8 mouse cellular contexts compared by ENCODE assay signal in genomic region chr5:117977501-117978158, GRCm38 (mm10). TPM values are rescaled to one million over a fixed set of nuclear protein-coding genes. Genes with fewer than 3 reads are reported as not detected.
A peak's percentile ranks its signal among the peaks of the same experiment; 100 is the strongest.
DNase-seq lines count a peak whose midpoint lies in the region; ATAC-seq and TF ChIP-seq lines count a peak whose summit lies in the region.

No protein-coding gene starts in this region.

- TF ChIP-seq POLR2A in spleen, adult 2 months (IDR thresholded peaks at IDR 0.05; ENCODE audit: low read depth, low read length): no peak

- H3K4me3 ChIP-seq in spleen, adult 2 months (ENCODE audit: extremely low read depth, insufficient read depth, insufficient read length): peak overlapping the region; percentile 95
- H3K4me3 ChIP-seq in limb, embryonic 10.5 days: peak overlapping the region; percentile 88

- peak; percentile 59 for DNase-seq in adrenal gland, adult 2 months
- DNase-seq in adrenal gland, postnatal 4 days (ENCODE audit: low spot score in 2 of 2): no peak
- DNase-seq in spleen, adult 2 months (ENCODE audit: low read depth in 1 of 2, low spot score in 2 of 2): peak; percentile 12 to 21
- no peak for DNase-seq in spleen, adult 12 weeks (ENCODE audit: low spot score)
- DNase-seq in limb, embryonic 10.5 days (ENCODE audit: low spot score): peak; percentile 52
- DNase-seq in thymus, postnatal 25 days: peak; percentile 30

- H3K4me1 ChIP-seq in spleen, adult 2 months (ENCODE audit: control insufficient read depth, insufficient read depth, insufficient read length): peaks cover 10% of the 10 kb centered on the region
- H3K4me1 ChIP-seq in limb, embryonic 10.5 days: peaks cover 23% of the 10 kb centered on the region

- WGBS in spleen, adult 2 months: 6% methylated on average over 30 of the region's 30 CpGs
- WGBS in limb, embryonic 10.5 days: 22% methylated on average over 30 of the region's 30 CpGs

- no peaks in the 10 kb centered on the region for H3K27me3 ChIP-seq in spleen, adult 2 months (ENCODE audit: control insufficient read depth, insufficient read depth, low read length)
- H3K27me3 ChIP-seq in limb, embryonic 10.5 days (ENCODE audit: low read depth, poor library complexity, severe bottlenecking): no peaks in the 10 kb centered on the region

- H3K9me3 ChIP-seq in limb, embryonic 10.5 days (replicated peaks): no peaks in the 10 kb centered on the region

- no peak for TF ChIP-seq CTCF in spleen, adult 2 months (IDR thresholded peaks at IDR 0.05; ENCODE audit: extremely low read depth, insufficient read depth, insufficient read length, insufficient replicate concordance)

- ATAC-seq in hematopoietic stem cell, adult 5-6 weeks (replicated peaks in 1 of 2; ENCODE audit: insufficient read depth in 1 of 2, low FRiP score in 2 of 2, low TSS enrichment in 1 of 2, low read depth in 1 of 2, poor library complexity in 2 of 2, severe bottlenecking in 2 of 2): peak; percentile 44 to 51
- ATAC-seq in monocyte, adult 5-6 weeks (replicated peaks; ENCODE audit: insufficient number of reproducible peaks, low FRiP score, low TSS enrichment, poor library complexity, severe bottlenecking): peak; percentile 38

- H3K36me3 ChIP-seq in spleen, adult 2 months (ENCODE audit: control insufficient read depth, insufficient read depth, low read length): peaks cover 5% of the 10 kb centered on the region
- H3K36me3 ChIP-seq in limb, embryonic 10.5 days: peaks cover 44% of the 10 kb centered on the region

- no peak overlapping the region for H3K27ac ChIP-seq in spleen, adult 2 months (ENCODE audit: insufficient read depth, low read length)
- H3K27ac ChIP-seq in limb, embryonic 10.5 days: peak overlapping the region; percentile 95

RNA-seq across cellular contexts. Expression of gene Fbxo21, which starts 1.1 kb away (rescaled TPM):
- total RNA-seq in adrenal gland, adult 2 months (2021): 10 to 100 TPM; 52.6 to 95.2 TPM
- polyA plus RNA-seq in adrenal gland, adult 2 months (2012; rRNA removed): 93.6 and 106 TPM in 2 replicates
- total RNA-seq in adrenal gland, postnatal 4 days (2021): 10 to 100 TPM; 89.3 to 94.4 TPM
- polyA plus RNA-seq in spleen, adult 2 months (2012; rRNA removed): 15.7 and 20.6 TPM in 2 replicates
- total RNA-seq in hematopoietic stem cell, adult 5-6 weeks (2017): 27.3 and 33.7 TPM in 2 replicates
- polyA plus RNA-seq in limb, embryonic 10.5 days (2016; fragmentation: Nextera tagmentation; extraction: Ambion mirVana): 86.1 and 93.4 TPM in 2 replicates
- 7.4 to 11.1 TPM (median 10.7 TPM) in 3 replicates for total RNA-seq in monocyte, adult 5-6 weeks (2017)

RNA-seq across cellular contexts. Expression of gene Tesc, which starts 49.9 kb away (rescaled TPM):
- total RNA-seq in adrenal gland, adult 2 months (2021): 100 to 1,000 TPM; 109 to 185 TPM
- 737 and 1,088 TPM in 2 replicates for polyA plus RNA-seq in adrenal gland, adult 2 months (2012; rRNA removed)
- 10 to 100 TPM; 53.7 to 60.8 TPM for total RNA-seq in adrenal gland, postnatal 4 days (2021)
- 17.1 and 21.2 TPM in 2 replicates for polyA plus RNA-seq in spleen, adult 2 months (2012; rRNA removed)
- total RNA-seq in hematopoietic stem cell, adult 5-6 weeks (2017): 1.0 TPM in 1 of 2 replicates, not detected in the other
- polyA plus RNA-seq in limb, embryonic 10.5 days (2016; fragmentation: Nextera tagmentation; extraction: Ambion mirVana): 0.14 and 0.48 TPM in 2 replicates
- total RNA-seq in monocyte, adult 5-6 weeks (2017): 1.9 to 6.9 TPM (median 2.7 TPM) in 3 replicates

Comparison
In these comparisons a context has a peak if more than half of its experiments do, and no peak if none do; other contexts are left out.
1. DNase-seq: peak in adrenal gland, adult 2 months (single experiment), spleen, adult 2 months (2 of 2), limb, embryonic 10.5 days (single experiment) and thymus, postnatal 25 days (single experiment); none in adrenal gland, postnatal 4 days (0 of 2) and spleen, adult 12 weeks (single experiment).